Mouse (Mus musculus) neural tube, embryonic 13.5 days (tissue): Measurements from ENCODE around the gene Gm21897. TPM values are rescaled to one million over a fixed set of nuclear protein-coding genes. Genes with fewer than 3 reads are reported as not detected.

Experiments
- ATAC-seq: fragments of 200-750 bp; cut with Nextera tagmentation; 2 replicates; pipeline ENCODE4 v1.8.0; 2017; ENCODE audit warnings: low read depth, mild to moderate bottlenecking, moderate TSS enrichment, moderate library complexity
- H3K27ac ChIP-seq: fragments of 300-500 bp; sonication (generic); replicated peaks from 2 replicates; pipeline ENCODE4 v1.5.1; 2015; ENCODE audit warnings: moderate library complexity, mild to moderate bottlenecking, inconsistent platforms
- H3K27me3 ChIP-seq: fragments of 300-500 bp; sonication (generic); 2 replicates; pipeline ENCODE4 v1.6.1; 2015; ENCODE audit warnings: mild to moderate bottlenecking, inconsistent platforms
- H3K36me3 ChIP-seq: fragments of 300-500 bp; sonication (generic); 2 replicates; pipeline ENCODE4 v1.6.1; 2015; ENCODE audit warnings: mild to moderate bottlenecking, inconsistent platforms
- H3K4me1 ChIP-seq: fragments of 300-500 bp; sonication (generic); replicated peaks from 2 replicates; pipeline ENCODE4 v1.6.1; 2015; ENCODE audit warnings: inconsistent platforms
- H3K4me2 ChIP-seq: fragments of 300-500 bp; sonication (generic); 2 replicates; pipeline ENCODE4 v1.6.1; 2015; ENCODE audit warnings: inconsistent platforms, mild to moderate bottlenecking, moderate library complexity
- H3K4me3 ChIP-seq: fragments of 300-500 bp; sonication (generic); 2 replicates; pipeline ENCODE4 v1.5.1; 2015; ENCODE audit warnings: mild to moderate bottlenecking, inconsistent platforms
- H3K9ac ChIP-seq: fragments of 300-500 bp; sonication (generic); 2 replicates; pipeline ENCODE4 v1.6.1; 2015; ENCODE audit warnings: moderate library complexity, mild to moderate bottlenecking, inconsistent platforms
- H3K9me3 ChIP-seq: fragments of 300-500 bp; sonication (generic); 2 replicates; pipeline ENCODE4 v1.6.1; 2016; ENCODE audit warnings: inconsistent platforms
- WGBS: fragments of 180-500 bp; shearing (Covaris S2); methylation state at CpG from one replicate; pipeline ENCODE4 v1.1.7; 2015; 5-methylcytosine and 5-hydroxymethylcytosine counted together
- polyA plus RNA-seq: library from polyadenylated mRNA; unstranded; fragments of >200 nt; fragmentation: Nextera tagmentation; extraction: Ambion mirVana; gene quantifications from 2 replicates; pipeline ENCODE4 v1.2.1, GENCODE M21; 2015

Gm21897 gene
- polyA plus RNA-seq, 1 experiment from 2014 or later = not detected

DNA sequence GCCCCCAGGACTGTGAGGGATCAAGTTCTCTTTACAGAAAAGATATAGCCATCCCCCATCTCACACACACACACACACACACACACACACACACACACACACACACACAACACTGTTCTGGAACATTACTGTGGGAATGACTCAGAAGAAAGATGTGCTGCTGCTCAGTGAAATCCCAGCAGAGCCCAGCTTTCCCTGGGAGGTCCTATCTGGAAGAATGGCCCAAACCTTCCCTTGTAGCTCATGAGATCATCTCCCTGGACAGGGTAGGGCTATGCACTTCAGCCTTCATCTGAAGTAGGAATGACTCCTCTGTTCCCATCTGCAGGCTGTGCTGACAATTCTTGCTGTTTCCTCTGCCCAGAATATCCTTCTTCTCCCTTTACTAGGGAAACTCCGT lies 38.1 kb downstream of the Gm21897 start:
- H3K4me1 ChIP-seq = no peaks in the 10 kb centered on the region
- no peaks in the 10 kb centered on the region for H3K27me3 ChIP-seq
- no peak overlapping the region for H3K9ac ChIP-seq
- WGBS = 80% methylated on average over 1 of the region's 1 CpGs
- H3K9me3 ChIP-seq = no peaks in the 10 kb centered on the region
- H3K27ac ChIP-seq = no peak overlapping the region
- H3K36me3 ChIP-seq = no peaks in the 10 kb centered on the region
- no peak overlapping the region for H3K4me3 ChIP-seq
- H3K4me2 ChIP-seq = no peak overlapping the region
- ATAC-seq = no peak

DNA sequence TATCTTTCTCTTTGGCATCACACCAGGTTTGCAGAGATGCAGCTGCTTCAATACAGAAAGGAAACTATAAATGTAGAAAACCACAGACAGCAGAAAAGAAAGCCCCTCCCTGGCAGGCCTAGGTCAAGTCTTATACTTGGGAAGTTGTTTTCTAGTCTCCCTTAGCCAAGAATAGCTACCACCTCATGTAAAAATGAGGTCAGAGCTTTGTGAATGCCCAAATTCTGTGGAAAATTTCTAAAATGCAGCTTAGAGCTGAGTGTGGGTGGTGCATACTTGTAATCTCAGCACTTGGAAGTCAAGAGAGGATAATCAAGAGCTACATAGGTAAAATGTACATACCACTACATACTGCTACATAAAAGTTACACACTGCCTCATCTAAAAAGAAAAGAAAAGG lies 40.5 kb downstream of the Gm21897 start:
- Histone ChIP-seq H3K36me3 (no peaks in the 10 kb centered on the region), H3K4me1 (no peaks in the 10 kb centered on the region), H3K9me3 (no peaks in the 10 kb centered on the region), H3K4me2 (no peak overlapping the region), H3K9ac (no peak overlapping the region), H3K27me3 (no peaks in the 10 kb centered on the region), H3K27ac (no peak overlapping the region), H3K4me3 (no peak overlapping the region)
- ATAC-seq = no peak

DNA sequence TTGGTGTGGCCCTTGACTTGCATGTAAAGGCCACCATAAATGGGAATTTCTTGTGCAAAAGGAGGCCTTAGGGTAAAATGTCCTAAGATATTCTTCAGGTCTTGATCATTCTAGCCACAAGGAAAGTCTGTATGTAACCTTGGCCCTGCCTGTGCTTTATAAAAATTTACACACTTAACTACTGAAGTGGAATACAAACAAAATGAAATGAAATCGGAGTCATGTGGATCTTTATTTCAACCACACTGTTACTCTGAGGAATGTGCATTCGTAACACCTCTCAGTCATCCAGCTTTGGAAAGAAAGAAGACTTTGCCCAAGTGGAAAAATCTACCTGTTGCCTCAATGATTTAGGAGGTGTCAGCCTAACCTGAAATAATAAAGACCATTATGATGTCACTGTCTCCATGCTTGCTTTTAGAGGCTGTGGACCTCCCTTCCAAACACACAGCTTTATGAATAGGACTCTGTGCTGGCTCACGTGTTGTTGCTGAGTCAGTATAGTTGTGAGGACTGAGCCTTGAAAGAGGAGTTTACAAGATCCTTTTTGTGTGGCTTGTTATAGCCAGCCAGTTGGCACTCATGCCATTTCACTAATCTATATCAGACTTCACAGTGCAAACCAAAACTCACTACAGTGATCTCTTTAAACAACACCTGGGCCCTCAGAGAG lies 42.0 kb downstream of the Gm21897 start:
- no peaks in the 10 kb centered on the region for H3K36me3 ChIP-seq
- H3K9ac ChIP-seq = no peak overlapping the region
- H3K4me2 ChIP-seq = no peak overlapping the region
- H3K9me3 ChIP-seq = no peaks in the 10 kb centered on the region
- no peaks in the 10 kb centered on the region for H3K27me3 ChIP-seq
- WGBS = 82% methylated on average over 3 of the region's 3 CpGs
- no peak overlapping the region for H3K4me3 ChIP-seq
- ATAC-seq = no peak
- no peak overlapping the region for H3K27ac ChIP-seq
- no peaks in the 10 kb centered on the region for H3K4me1 ChIP-seq

DNA sequence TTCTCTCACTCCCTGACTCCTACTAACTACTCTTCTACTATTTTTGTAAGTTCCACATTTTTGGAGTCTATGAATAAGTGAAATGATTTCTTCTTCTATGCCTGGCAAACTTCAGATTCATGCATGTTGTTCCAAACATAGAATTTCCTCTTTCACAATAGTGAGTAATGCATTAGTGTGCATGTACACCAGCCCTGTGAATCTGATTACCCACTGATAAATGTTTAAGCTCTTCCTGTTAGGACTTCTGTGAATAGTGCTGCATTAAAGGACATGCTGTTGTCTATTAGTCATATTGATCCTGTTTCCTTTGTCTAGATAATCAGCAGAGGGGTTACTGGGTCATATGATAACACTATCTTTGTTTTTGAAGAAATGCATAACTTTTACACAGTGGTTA lies 43.6 kb downstream of the Gm21897 start:
- no peak for ATAC-seq
- Histone ChIP-seq H3K4me2 (no peak overlapping the region), H3K9me3 (no peaks in the 10 kb centered on the region), H3K4me3 (no peak overlapping the region), H3K36me3 (no peaks in the 10 kb centered on the region), H3K27ac (no peak overlapping the region), H3K4me1 (no peaks in the 10 kb centered on the region), H3K27me3 (no peaks in the 10 kb centered on the region), H3K9ac (no peak overlapping the region)
